Mouse (Mus musculus): ENCODE measurements around the gene 0610037L13Rik. TPM values are rescaled to one million over a fixed set of nuclear protein-coding genes. Genes with fewer than 3 reads are reported as not detected.

The 0610037L13Rik gene
- polyA plus RNA-seq, 1 experiment = 15.0 TPM

- peaks cover 5% of the 10 kb centered on the region; the same call in 1 of the 2 replicates for H3K4me1 ChIP-seq (ENCODE audit: control insufficient read depth, insufficient read depth, insufficient read length)
- 92% methylated on average over 7 of the region's 7 CpGs for whole genome bisulfite sequencing
- no peak for DNase-seq (ENCODE audit: low read depth in 1 of 2, low spot score in 2 of 2)
- no peak for TF ChIP-seq POLR2A (IDR thresholded peaks at IDR 0.05; ENCODE audit: low read depth, low read length)
- TF ChIP-seq CTCF (IDR thresholded peaks at IDR 0.05; ENCODE audit: extremely low read depth, insufficient read depth, insufficient read length, insufficient replicate concordance) = no peak
- no peak overlapping the region for H3K4me3 ChIP-seq (ENCODE audit: extremely low read depth, insufficient read depth, insufficient read length)
- no peak overlapping the region for H3K27ac ChIP-seq (ENCODE audit: insufficient read depth, low read length)
- no peaks in the 10 kb centered on the region for H3K36me3 ChIP-seq (ENCODE audit: control insufficient read depth, insufficient read depth, low read length)
- H3K27me3 ChIP-seq (ENCODE audit: control insufficient read depth, insufficient read depth, low read length) = no peaks in the 10 kb centered on the region
Observed at GRCm38 (mm10) chr4:107942741-107943140, 53.1 kb downstream of the 0610037L13Rik start.

GRCm38 (mm10) chr4:107944141-107944540 lies 54.5 kb downstream of the 0610037L13Rik start:
- Histone ChIP-seq H3K27me3 (ENCODE audit: control insufficient read depth, insufficient read depth, low read length) (no peaks in the 10 kb centered on the region), H3K27ac (ENCODE audit: insufficient read depth, low read length) (no peak overlapping the region), H3K36me3 (ENCODE audit: control insufficient read depth, insufficient read depth, low read length) (no peaks in the 10 kb centered on the region), H3K4me3 (ENCODE audit: extremely low read depth, insufficient read depth, insufficient read length) (no peak overlapping the region), H3K4me1 (ENCODE audit: control insufficient read depth, insufficient read depth, insufficient read length) (peaks cover 5% of the 10 kb centered on the region; the same call in 1 of the 2 replicates)
- 72% methylated on average over 2 of the region's 2 CpGs for WGBS
- TF ChIP-seq CTCF (IDR thresholded peaks at IDR 0.05; ENCODE audit: extremely low read depth, insufficient read depth, insufficient read length, insufficient replicate concordance) (no peak), POLR2A (IDR thresholded peaks at IDR 0.05; ENCODE audit: low read depth, low read length) (no peak)
- DNase-seq (ENCODE audit: low read depth in 1 of 2, low spot score in 2 of 2) = no peak

Other genes with a start within 250 kb of the 0610037L13Rik start
- 0.44 and 0.95 TPM in 2 replicates for gene Dmrtb1, start 205.6 kb upstream of the 0610037L13Rik start, polyA plus RNA-seq (2012; rRNA removed)
- 7.4 and 14.5 TPM in 2 replicates for gene Lrp8, start 87.6 kb upstream of the 0610037L13Rik start, polyA plus RNA-seq (2012; rRNA removed)
- 14.7 and 29.4 TPM in 2 replicates for gene Magoh, start 10.1 kb upstream of the 0610037L13Rik start, polyA plus RNA-seq (2012; rRNA removed)
- 21.9 and 55.4 TPM in 2 replicates for gene Cpt2, start 33.8 kb downstream of the 0610037L13Rik start, polyA plus RNA-seq (2012; rRNA removed)
- gene Slc1a7, start 78.5 kb downstream of the 0610037L13Rik start, polyA plus RNA-seq (2012; rRNA removed) = 0.05 TPM in 2 replicates
- 8.0 and 8.7 TPM in 2 replicates for gene Podn, start 206.6 kb downstream of the 0610037L13Rik start, polyA plus RNA-seq (2012; rRNA removed)

Measured in spleen, adult 2 months (tissue).